Mouse (Mus musculus) heart, postnatal 0 days (tissue): Measurements from ENCODE around the gene Gm33543.
A peak's percentile ranks its signal among the peaks of the same experiment; 100 is the strongest.

Experiments used
- CTCF ChIP-seq: IDR thresholded peaks from 2 replicates; pipeline ENCODE4 v1.5.1; 2016; ENCODE audit warnings: antibody characterized with exemption, control low read depth, low read depth
- EP300 ChIP-seq: IDR thresholded peaks from 2 replicates; pipeline ENCODE4 v1.6.1; 2016; ENCODE audit warnings: antibody characterized with exemption, low read depth

- no peak for TF ChIP-seq EP300
- TF ChIP-seq CTCF: peak; percentile 23; the same call in 1 of the 2 replicates
These were observed 62.8 kb downstream of the Gm33543 start for GRCm38 (mm10) chr10:95779801-95780385.
